7 mouse cellular contexts compared by ENCODE assay signal in the genomic region with DNA sequence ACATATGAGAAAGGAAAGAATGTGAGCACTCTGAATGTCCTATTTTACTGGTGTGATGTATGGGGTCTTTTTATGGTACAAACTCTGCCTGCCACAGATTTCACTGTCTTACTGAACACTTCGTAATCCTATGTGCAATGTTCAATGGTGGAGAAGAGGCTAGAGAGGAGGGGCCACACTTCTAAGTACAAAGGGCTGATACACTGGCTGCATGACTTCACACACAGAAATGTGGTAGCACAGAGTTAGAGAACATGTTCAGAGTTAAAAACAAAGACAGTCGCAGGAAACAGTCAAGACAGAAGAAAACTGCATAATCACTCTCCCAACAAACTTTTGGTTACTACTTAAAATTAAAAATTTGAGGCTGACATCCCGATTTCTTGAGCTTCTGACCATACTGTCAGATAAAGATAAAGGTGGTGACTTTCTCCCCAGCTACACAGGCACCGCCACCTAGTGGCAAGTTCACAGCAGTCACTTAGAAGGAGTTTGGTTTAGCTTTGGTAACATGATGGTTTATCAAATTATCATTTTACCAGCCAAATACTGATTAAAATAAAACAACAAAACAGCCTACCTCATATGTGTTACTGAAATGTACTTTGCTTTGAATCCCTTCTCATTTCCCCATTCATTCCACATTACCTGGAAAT. TPM values are rescaled to one million over a fixed set of nuclear protein-coding genes. Genes with fewer than 3 reads are reported as not detected.
DNase-seq lines count a peak whose midpoint lies in the region; ATAC-seq and TF ChIP-seq lines count a peak whose summit lies in the region.

No protein-coding gene starts in this region.

- H3K4me3 ChIP-seq in kidney, postnatal 0 days (replicated peaks; ENCODE audit: low read depth, low read length), result no peak overlapping the region
- no peak overlapping the region for H3K4me3 ChIP-seq in kidney, embryonic 15.5 days (replicated peaks)

- H3K4me1 ChIP-seq in kidney, postnatal 0 days (replicated peaks; ENCODE audit: insufficient read depth, low read length), result no peaks in the 10 kb centered on the region
- H3K4me1 ChIP-seq in kidney, embryonic 15.5 days, result no peaks in the 10 kb centered on the region

- no peaks in the 10 kb centered on the region for H3K9me3 ChIP-seq in kidney, postnatal 0 days (replicated peaks; ENCODE audit: low read length)
- no peaks in the 10 kb centered on the region for H3K9me3 ChIP-seq in kidney, embryonic 15.5 days (replicated peaks)

- DNase-seq in kidney, postnatal 0 days (ENCODE audit: low spot score), result peak; percentile 70
- peak; percentile 61 for DNase-seq in A20 (ENCODE audit: low read depth, low spot score)
- DNase-seq in CD4-positive, CD25-positive, alpha-beta regulatory T cell, adult 2 months (ENCODE audit: low read depth, low spot score), result peak; percentile 60
- peak; percentile 38 for DNase-seq in cerebellum, adult 8-10 months
- DNase-seq in kidney, postnatal 14 days, result peak; percentile 35
- peak; percentile 60 for DNase-seq in right cerebral cortex, postnatal 14 days

- no peak overlapping the region for H3K27ac ChIP-seq in kidney, postnatal 0 days
- H3K27ac ChIP-seq in kidney, embryonic 15.5 days, result no peak overlapping the region

- WGBS in kidney, postnatal 0 days, result 79% methylated on average over 4 of the region's 4 CpGs
- 75% methylated on average over 4 of the region's 4 CpGs for WGBS in kidney, embryonic 15.5 days

- H3K27me3 ChIP-seq in kidney, postnatal 0 days (ENCODE audit: insufficient read depth, low read length), result no peaks in the 10 kb centered on the region
- H3K27me3 ChIP-seq in kidney, embryonic 15.5 days, result no peaks in the 10 kb centered on the region

- TF ChIP-seq CTCF in kidney, postnatal 0 days (IDR thresholded peaks at IDR 0.05; ENCODE audit: low read depth), result peak; percentile 80

- H3K9ac ChIP-seq in kidney, postnatal 0 days (ENCODE audit: low read depth, low read length), result no peak overlapping the region
- no peak overlapping the region for H3K9ac ChIP-seq in kidney, embryonic 15.5 days

- H3K4me2 ChIP-seq in kidney, postnatal 0 days (ENCODE audit: low read length), result no peak overlapping the region
- no peak overlapping the region for H3K4me2 ChIP-seq in kidney, embryonic 15.5 days

- no peak for ATAC-seq in kidney, postnatal 0 days (replicated peaks; ENCODE audit: low FRiP score, low read depth)
- no peak for ATAC-seq in kidney, embryonic 15.5 days (replicated peaks; ENCODE audit: low FRiP score)

- peaks cover 35% of the 10 kb centered on the region for H3K36me3 ChIP-seq in kidney, postnatal 0 days (ENCODE audit: insufficient read depth, low read length)
- H3K36me3 ChIP-seq in kidney, embryonic 15.5 days, result peaks cover 78% of the 10 kb centered on the region

RNA-seq across cellular contexts. Expression of a gene that starts 12.4 kb away (rescaled TPM):
- polyA plus RNA-seq in kidney, postnatal 0 days (2015; fragmentation: Nextera tagmentation; extraction: Ambion mirVana), result 255 and 275 TPM in 2 replicates
- polyA plus RNA-seq in kidney, embryonic 15.5 days (2015; fragmentation: Nextera tagmentation; extraction: Ambion mirVana), result 283 and 305 TPM in 2 replicates
